Mouse (Mus musculus): ENCODE results near the gene Rsph1.

Gene Rsph1

GRCm38 (mm10) chr17:31258310-31258865 is 18.8 kb downstream of the Rsph1 start:
- no peak for DNase-seq (ENCODE audit: low spot score)

DNA sequence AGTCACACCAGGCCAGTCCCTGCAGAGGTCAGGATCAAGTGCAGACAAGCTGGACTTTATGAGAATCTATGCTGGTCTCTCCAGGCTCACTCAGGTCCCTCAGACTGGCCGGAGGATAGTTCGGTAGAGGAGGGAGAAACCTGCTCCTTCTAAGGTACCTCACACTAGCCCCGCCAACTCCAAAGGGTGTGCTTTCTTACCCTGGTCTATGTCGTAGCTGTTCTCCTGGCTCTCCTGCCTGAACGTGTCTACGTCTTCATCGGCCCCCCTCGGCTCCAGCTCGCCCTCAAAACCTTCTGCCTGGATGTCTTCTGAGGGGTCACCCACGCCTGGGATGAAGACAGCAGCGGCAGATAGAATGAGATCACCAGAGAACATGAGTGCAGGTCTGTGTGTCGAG is 19.3 kb downstream of the Rsph1 start:
- no peak for DNase-seq (ENCODE audit: low spot score)

- DNase-seq (ENCODE audit: low spot score), result no peak
Observed at GRCm38 (mm10) chr17:31257149-31257548, 20.0 kb downstream of the Rsph1 start.

DNA sequence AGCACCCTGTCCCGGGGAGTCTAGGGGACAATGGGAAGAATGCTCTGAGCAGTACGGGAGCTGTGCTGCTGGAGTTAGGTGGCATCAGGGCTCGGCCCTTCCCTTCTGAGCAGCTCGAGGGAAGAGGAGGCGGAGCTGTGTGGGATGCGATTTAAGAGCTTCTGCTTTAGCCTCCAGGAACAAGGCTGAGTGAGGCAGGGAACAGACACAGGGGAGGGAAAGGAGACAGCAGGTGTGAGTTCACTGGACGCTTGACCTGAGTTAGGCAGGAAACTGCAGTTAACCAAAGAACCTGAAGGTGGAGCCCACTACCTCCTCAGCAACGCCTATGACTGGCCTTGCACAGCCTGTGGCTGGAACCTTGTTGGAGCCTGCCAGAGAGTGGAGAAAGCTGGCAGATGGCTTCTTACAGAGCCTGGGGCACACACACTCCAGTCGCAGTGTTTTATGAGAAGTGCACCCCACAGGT is 22.7 kb downstream of the Rsph1 start:
- DNase-seq (ENCODE audit: low spot score), result peak; percentile 89

DNA sequence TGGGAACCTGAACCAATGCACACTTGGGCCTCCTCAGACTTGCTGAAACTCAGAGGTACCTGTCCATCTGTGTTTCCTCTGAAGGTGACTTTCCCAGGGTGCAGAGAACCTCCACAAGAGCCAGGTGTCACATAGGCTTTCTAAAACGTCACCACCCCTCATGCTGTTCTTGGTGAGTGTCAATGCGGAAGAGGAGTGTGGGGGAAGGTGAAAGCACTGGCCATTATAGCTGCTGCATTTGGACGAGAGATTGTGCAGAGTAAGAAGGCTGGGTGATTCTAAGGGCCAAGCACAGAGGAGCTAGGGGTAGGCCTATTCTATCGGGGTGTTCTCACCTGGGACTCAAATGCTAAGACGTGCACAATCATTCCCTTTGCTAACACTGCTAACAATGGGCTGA is 23.2 kb downstream of the Rsph1 start:
- DNase-seq (ENCODE audit: low spot score), result no peak

GRCm38 (mm10) chr17:31247144-31247543 is 30.0 kb downstream of the Rsph1 start:
- DNase-seq (ENCODE audit: low spot score), result peak; percentile 21

DNA sequence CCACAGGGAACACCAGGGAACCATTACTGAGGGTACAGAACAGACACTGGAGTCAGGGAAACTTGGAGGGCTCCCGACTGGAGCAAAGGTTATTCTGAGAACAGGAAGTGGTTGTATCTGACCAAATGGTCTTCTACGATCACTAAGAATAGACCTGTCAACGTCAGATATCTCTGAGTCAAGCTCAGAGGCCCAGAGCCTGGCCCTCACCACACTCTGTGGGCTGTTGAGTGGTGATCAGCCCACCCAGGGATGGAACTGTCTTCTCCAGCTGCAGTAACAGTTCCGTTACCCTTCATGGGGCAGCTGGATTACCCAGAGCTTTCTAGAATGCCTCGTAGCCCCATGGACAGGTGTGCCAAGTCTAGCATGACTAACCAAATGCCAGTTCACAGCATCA is 31.9 kb downstream of the Rsph1 start:
- no peak for DNase-seq (ENCODE audit: low spot score)

DNA sequence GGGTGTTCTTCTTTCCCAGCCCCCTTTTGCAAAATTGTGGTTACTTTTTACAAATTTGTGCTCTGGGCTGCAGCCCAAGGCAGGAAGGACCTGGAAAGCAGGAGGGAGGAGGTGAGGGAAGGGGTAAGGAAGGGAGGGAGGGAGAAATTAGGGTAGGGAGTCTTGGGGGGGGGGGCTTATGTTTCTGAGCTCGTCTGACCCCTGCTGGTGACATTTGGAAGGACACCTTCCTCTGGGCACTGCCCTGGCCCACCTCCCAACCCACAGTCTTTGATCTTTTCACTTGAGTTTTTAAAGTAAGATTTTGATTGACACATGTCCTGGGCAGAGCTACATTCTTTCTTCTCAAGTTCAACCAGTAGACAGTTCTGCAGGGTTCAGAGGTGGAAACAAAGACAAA is 34.4 kb downstream of the Rsph1 start:
- peak; percentile 38 for DNase-seq (ENCODE audit: low spot score)

GRCm38 (mm10) chr17:31241156-31241555 is 36.0 kb downstream of the Rsph1 start:
- no peak for DNase-seq (ENCODE audit: low spot score)

GRCm38 (mm10) chr17:31238234-31239020 is 38.8 kb downstream of the Rsph1 start:
- no peak for DNase-seq (ENCODE audit: low spot score)

GRCm38 (mm10) chr17:31235915-31236314 is 41.3 kb downstream of the Rsph1 start:
- no peak for DNase-seq (ENCODE audit: low spot score)

DNA sequence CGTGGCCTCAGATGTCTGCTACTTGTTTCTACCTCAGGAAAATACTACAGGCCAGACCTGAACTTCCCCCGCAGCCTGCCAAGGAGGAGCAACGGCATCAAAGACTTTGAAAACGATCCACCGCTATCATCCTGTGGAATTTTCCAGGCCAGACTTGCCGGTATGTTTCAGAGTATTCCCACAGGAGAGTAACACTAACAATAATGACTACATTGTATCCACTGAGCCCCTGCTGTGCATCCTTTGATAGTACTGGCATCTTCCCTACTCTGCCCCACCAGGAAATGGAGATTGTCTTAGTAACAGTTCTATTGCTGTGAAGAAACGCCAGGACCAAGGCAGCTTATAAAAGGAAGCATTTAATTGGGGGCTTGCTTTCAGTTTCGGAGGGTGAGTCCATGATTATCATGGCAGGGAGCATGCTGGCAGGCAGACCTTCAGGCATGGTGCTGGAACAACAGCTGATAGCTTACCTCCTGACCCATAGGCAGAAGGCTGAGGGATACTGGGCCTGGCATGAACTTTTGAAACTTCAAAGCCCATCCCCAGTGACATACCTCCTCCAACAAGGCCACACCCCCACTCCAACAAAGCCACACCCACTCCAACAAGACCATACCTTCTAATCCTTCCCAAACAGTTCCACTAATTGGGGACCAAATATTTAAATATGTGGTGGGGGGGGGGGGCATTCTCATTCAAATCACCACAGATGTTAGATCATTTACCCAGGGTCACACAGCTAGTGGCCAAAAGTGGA is 44.8 kb downstream of the Rsph1 start:
- DNase-seq (ENCODE audit: low spot score), result peak; percentile 24

- DNase-seq (ENCODE audit: low spot score), result no peak
Observed at GRCm38 (mm10) chr17:31231780-31232179, 45.4 kb downstream of the Rsph1 start.

DNA sequence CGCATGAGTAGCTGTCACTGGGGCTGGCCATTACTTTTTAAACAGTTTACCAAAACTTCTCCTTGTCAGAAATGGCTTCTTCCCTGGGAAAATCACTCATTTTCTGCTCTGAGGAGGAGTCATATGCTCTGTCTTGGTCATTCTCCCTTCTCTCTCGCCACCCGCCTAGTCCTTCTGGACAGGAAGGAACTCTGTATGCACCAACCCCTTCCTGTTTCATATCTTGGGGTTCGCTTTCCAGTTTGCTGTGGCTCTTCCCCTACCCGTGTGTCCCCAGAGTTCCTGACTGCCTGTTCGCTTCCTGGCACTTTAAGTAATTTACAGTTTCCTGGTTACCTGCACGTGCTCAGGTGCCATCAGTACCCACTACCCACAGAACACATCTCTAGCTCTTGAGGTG is 50.3 kb downstream of the Rsph1 start:
- no peak for DNase-seq (ENCODE audit: low spot score)

DNA sequence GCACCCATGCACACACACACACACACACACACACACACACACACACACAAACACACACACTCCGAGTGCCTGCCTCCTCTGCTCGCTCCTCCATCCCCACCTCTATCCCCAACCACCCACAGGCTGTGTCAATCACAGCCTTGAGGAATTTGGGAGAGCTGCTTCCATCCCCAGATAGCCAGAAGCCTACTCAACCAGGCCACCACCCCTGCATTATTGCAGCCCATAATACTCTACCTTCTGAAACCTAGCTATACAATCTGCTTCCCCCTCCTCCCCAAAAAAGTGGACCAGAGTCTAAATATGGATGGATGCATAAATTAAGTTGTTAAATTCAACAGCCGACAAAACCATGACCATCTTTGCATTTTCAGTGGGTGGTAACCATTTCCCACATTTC is 50.8 kb downstream of the Rsph1 start:
- no peak for DNase-seq (ENCODE audit: low spot score)

DNA sequence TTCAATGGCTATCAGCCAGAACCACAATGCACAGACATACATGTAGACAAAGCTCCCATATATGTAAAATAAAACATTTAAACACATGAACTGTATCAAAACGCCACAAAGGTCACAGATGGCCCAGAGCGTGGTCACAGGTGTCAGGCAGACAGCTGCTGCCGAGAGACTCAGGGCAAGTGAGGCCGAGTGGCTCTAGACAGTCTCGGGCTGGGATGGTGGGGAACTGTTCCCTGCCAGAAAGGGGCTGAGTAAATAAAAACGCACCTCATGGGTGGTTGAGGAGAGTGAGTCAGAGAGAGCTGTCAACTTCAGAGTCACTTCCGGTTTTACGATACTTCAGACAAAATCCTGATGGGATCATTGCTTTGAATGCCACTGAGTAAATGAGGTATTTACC is 52.6 kb downstream of the Rsph1 start:
- DNase-seq (ENCODE audit: low spot score), result no peak

DNA sequence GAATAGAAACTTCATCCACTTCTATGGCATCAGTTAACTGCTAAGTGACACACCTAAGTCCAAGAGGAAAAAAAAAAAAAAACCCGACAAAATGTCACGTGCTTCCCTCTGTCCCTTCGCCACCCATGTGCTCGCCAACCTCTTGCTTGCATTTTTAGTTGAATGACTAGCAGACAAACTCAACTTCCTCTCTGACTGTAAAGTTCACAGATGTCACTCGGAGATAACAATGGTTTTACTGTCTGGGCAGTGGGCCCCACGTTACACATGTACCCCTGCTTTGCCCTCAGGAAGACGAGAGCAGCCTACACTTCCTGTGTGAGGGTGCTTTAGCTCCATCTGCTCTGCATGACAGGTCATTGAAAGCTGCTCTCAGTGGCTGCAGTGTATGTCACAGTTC is 53.3 kb downstream of the Rsph1 start:
- DNase-seq (ENCODE audit: low spot score), result no peak

DNA sequence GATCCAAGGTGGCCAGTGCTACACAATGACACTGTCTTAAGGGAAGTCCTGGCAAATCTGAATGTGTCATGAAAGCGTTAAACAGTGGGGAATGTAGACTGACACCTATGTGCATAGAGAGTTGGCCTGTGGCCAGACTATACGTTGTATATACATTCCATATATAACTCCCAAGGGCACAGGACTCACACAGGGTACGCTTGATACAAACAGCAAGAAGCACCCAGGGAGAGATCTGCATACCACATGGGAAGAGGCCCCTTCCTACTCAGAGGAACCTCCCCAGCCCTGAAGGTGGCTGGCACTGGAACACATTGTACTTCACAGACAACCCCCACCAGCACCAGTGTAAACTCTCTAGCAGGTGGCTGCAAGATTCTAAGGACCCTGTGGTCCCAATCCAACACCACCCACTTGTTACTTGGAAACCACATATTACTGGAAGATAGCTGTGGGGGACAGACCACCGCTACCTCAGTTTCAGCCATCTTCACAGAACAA is 54.3 kb downstream of the Rsph1 start:
- DNase-seq (ENCODE audit: low spot score), result no peak

GRCm38 (mm10) chr17:31216068-31216955 is 60.9 kb downstream of the Rsph1 start:
- DNase-seq (ENCODE audit: low spot score), result no peak

DNA sequence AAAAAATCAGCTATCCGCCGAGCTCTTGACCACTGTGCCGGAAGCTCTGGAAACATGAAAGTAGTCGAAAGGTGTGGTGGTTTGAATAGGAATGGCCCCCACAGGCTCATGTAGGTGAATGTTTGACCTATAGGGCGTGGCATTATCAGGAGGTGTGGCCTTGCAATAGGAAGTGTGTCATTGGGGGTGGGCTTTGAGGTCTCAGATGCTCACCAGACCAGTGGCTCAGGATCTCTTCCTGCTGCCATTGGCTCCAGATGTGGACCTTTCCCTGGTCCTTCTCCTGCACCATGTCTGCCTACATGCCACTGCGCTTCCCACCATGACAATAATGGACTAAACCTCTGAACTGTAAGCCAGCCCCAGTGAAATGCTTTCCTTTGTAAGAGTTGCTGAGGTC is 65.3 kb downstream of the Rsph1 start:
- no peak for DNase-seq (ENCODE audit: low spot score)

DNA sequence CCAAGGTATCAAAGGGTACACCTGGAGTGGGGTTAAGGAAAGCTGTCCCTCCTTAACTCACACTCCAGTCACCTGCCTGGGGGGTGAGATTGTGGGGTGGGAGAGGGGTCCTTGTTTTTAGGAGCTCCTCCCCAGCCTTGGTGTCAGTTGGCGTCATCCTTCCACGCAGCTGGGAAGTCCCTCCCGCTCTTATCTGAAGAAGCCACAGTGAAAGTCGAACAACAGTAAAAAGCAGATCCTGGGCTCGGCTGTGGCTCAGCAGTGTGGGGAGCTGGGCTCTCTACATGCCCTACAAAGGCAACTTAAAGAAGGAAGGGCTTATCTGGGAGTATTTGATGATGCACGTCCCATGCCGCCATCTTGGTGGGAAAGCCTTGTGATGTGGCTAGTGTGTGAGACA is 66.9 kb downstream of the Rsph1 start:
- DNase-seq (ENCODE audit: low spot score), result no peak

DNA sequence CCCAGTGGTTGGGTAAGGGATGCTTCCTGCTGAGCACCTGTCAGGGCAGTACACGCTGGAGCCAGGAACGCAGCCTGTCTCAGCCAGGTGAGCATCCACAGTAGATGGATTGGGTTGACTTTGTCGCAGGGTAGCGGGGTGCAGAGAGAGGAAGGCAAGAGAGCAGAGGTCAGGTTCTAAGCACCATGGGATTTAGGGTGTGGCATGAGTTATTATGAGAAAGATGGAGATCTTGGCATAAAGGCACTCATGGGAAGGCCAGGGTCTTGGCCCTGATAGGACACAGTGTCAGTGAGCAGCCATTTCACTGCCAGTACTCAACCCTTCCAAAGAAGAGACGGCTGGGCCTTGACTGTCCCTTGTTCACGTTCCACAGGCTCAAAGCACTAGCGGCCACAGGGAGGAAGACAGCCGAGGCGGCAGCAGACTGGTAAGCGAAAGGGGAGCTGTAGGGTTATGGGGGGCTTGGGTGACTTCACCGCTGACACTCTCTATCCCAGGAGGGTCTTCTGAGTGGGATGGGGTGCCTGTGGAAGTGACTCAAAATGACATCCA is 67.7 kb downstream of the Rsph1 start:
- no peak for DNase-seq (ENCODE audit: low spot score)
